Mouse (Mus musculus): ENCODE measurements around the gene Chst11. TPM values are rescaled to one million over a fixed set of nuclear protein-coding genes. Genes with fewer than 3 reads are reported as not detected.
A peak's percentile ranks its signal among the peaks of the same experiment; 100 is the strongest.

Gene Chst11
- polyA plus RNA-seq, 1 experiment: not detected

GRCm38 (mm10) chr10:83164901-83165435 is 179.7 kb downstream of the Chst11 start:
- 78% methylated on average over 9 of the region's 9 CpGs for WGBS
- TF ChIP-seq POLR2A (IDR thresholded peaks at IDR 0.05; ENCODE audit: insufficient read depth, low read depth, low read length) (no peak), CTCF (IDR thresholded peaks at IDR 0.05; ENCODE audit: insufficient read depth, low read depth, low read length) (no peak)

GRCm38 (mm10) chr10:83165521-83166243 is 180.4 kb downstream of the Chst11 start:
- WGBS: 71% methylated on average over 11 of the region's 11 CpGs
- Histone ChIP-seq H3K27ac (ENCODE audit: insufficient read depth, low read depth, low read length) (no peak overlapping the region), H3K4me3 (ENCODE audit: insufficient read depth, low read depth, low read length) (no peak overlapping the region), H3K4me1 (ENCODE audit: control insufficient read depth, insufficient read depth, low read length) (peaks cover 49% of the 10 kb centered on the region)
- no peak for TF ChIP-seq CTCF (IDR thresholded peaks at IDR 0.05; ENCODE audit: insufficient read depth, low read depth, low read length)
- TF ChIP-seq POLR2A (IDR thresholded peaks at IDR 0.05; ENCODE audit: insufficient read depth, low read depth, low read length): no peak

More at GRCm38 (mm10) chr10:83164901-83165435, 179.7 kb downstream of the Chst11 start:
- Histone ChIP-seq H3K4me1 (ENCODE audit: control insufficient read depth, insufficient read depth, low read length) (peaks cover 46% of the 10 kb centered on the region), H3K4me3 (ENCODE audit: insufficient read depth, low read depth, low read length) (no peak overlapping the region), H3K27ac (ENCODE audit: insufficient read depth, low read depth, low read length) (no peak overlapping the region)

DNA sequence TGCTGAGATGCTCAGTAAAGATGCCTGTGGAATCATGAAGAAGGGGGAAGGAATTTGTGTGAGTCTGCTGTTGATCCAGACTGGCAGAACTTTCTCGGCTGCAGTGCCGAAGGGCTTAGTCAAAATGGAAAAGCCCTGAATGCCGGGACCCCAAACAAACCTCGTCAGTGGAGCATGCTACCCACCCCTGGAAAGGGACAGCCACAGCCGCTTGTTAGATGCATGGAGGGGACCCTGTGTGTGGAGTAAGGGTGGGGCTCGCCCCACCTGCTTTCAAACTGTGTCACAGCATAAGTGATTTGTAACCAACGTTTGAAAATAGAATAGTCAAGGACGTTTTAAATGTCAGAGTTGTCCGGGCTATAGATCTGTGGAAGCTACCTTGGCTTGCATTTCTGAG is 181.0 kb downstream of the Chst11 start:
- peaks cover 48% of the 10 kb centered on the region for H3K4me1 ChIP-seq (ENCODE audit: control insufficient read depth, insufficient read depth, low read length)
- H3K27ac ChIP-seq (ENCODE audit: insufficient read depth, low read depth, low read length): no peak overlapping the region
- no peak overlapping the region for H3K4me3 ChIP-seq (ENCODE audit: insufficient read depth, low read depth, low read length)
- WGBS: 75% methylated on average over 9 of the region's 9 CpGs
- TF ChIP-seq POLR2A (IDR thresholded peaks at IDR 0.05; ENCODE audit: insufficient read depth, low read depth, low read length) (no peak), CTCF (IDR thresholded peaks at IDR 0.05; ENCODE audit: insufficient read depth, low read depth, low read length) (no peak)

GRCm38 (mm10) chr10:83167492-83167891 is 182.2 kb downstream of the Chst11 start:
- H3K4me1 ChIP-seq (ENCODE audit: control insufficient read depth, insufficient read depth, low read length): peaks cover 42% of the 10 kb centered on the region; the same call in 1 of the 2 replicates
- H3K27ac ChIP-seq (ENCODE audit: insufficient read depth, low read depth, low read length): no peak overlapping the region
- 62% methylated on average over 6 of the region's 6 CpGs for WGBS
- H3K4me3 ChIP-seq (ENCODE audit: insufficient read depth, low read depth, low read length): no peak overlapping the region
- TF ChIP-seq POLR2A (IDR thresholded peaks at IDR 0.05; ENCODE audit: insufficient read depth, low read depth, low read length) (no peak), CTCF (IDR thresholded peaks at IDR 0.05; ENCODE audit: insufficient read depth, low read depth, low read length) (no peak)

DNA sequence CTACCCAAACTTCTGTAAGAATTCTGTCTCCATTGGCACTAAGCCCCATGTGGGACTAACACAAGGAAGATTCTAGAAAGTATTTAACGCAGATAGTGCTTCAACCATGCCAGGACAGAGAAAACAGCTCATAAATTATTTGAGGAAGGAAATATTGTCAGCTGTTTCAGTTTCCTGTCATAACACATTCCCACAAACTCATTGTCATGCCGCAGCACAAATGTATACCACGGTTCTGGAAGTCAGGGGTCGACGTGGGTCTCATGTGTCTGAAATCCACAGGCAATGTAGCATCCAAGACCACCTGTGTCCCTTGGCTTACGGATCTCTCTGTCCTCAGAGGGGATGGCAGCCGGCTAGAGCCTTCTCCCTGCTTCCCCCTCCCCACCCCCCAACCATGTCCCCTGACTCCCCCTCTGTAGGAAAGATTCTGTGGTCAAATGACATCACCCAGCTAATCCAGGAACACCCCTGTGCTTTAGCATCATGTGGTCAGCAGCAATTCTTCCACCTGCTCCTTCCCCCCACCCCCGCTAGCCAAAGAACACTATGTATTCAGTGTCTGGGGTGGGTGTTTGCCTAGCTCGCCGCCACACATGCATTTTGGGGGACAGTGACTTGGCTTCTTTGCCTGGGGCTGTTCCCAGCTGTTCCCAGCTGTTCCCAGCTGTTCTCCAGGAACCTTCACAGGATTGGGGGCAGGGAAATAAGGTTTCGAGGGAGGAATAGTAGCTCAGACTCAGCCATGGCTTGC is 183.2 kb downstream of the Chst11 start:
- H3K27ac ChIP-seq (ENCODE audit: insufficient read depth, low read depth, low read length): no peak overlapping the region
- H3K4me1 ChIP-seq (ENCODE audit: control insufficient read depth, insufficient read depth, low read length): peaks cover 39% of the 10 kb centered on the region; the same call in 1 of the 2 replicates
- no peak for TF ChIP-seq CTCF (IDR thresholded peaks at IDR 0.05; ENCODE audit: insufficient read depth, low read depth, low read length)
- TF ChIP-seq POLR2A (IDR thresholded peaks at IDR 0.05; ENCODE audit: insufficient read depth, low read depth, low read length): no peak
- H3K4me3 ChIP-seq (ENCODE audit: insufficient read depth, low read depth, low read length): no peak overlapping the region
- 81% methylated on average over 11 of the region's 11 CpGs for WGBS

DNA sequence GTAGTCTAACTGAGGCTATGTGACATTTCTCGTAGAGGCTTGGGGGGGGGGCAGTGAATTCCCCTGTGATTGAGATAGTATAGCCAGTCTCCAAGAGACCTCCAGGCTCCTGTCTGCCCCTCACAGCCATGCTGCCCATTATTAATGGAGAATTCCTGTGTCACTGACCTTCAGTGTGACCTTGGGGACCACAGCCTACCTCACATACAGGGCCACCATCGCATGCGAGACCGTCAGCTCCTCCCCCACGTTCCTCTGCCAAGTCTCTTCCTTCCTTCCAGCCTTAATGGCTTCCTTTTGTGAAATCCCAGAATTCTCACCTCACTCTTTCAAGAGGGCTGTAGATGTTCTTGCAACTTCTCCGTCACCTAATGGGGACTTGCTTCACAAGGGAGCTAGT is 184.3 kb downstream of the Chst11 start:
- WGBS: 87% methylated on average over 6 of the region's 6 CpGs
- Histone ChIP-seq H3K4me1 (ENCODE audit: control insufficient read depth, insufficient read depth, low read length) (peaks cover 37% of the 10 kb centered on the region; the same call in 1 of the 2 replicates), H3K27ac (ENCODE audit: insufficient read depth, low read depth, low read length) (no peak overlapping the region), H3K4me3 (ENCODE audit: insufficient read depth, low read depth, low read length) (no peak overlapping the region)
- TF ChIP-seq CTCF (IDR thresholded peaks at IDR 0.05; ENCODE audit: insufficient read depth, low read depth, low read length) (no peak), POLR2A (IDR thresholded peaks at IDR 0.05; ENCODE audit: insufficient read depth, low read depth, low read length) (no peak)

DNA sequence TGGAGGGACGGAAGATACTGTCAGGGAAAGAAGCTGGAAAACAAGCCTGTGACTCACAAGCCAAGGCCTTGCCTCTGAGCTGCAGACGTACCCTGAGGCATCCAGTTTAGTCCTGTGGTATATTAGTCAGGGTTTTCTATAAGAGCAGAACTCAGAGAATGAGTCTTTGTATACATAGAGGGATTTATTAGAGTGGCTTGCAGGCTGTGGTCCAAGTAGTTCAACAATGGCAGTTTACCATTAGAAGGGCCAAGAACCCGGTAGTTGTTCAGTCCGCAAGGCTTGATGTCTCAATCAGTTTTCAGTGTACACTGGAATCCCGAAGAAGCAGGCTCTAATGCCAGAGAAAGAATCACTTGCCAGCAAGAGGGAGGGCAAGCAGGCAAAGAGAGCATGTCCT is 192.9 kb downstream of the Chst11 start:
- Histone ChIP-seq H3K27ac (ENCODE audit: insufficient read depth, low read depth, low read length) (peak overlapping the region; percentile 26; the same call in 1 of the 2 replicates), H3K4me1 (ENCODE audit: control insufficient read depth, insufficient read depth, low read length) (peaks cover 19% of the 10 kb centered on the region), H3K4me3 (ENCODE audit: insufficient read depth, low read depth, low read length) (no peak overlapping the region)
- WGBS: 50% methylated on average over 5 of the region's 5 CpGs
- no peak for TF ChIP-seq CTCF (IDR thresholded peaks at IDR 0.05; ENCODE audit: insufficient read depth, low read depth, low read length)
- TF ChIP-seq POLR2A (IDR thresholded peaks at IDR 0.05; ENCODE audit: insufficient read depth, low read depth, low read length): no peak

- WGBS: 36% methylated on average over 1 of the region's 1 CpGs
- no peak for TF ChIP-seq CTCF (IDR thresholded peaks at IDR 0.05; ENCODE audit: insufficient read depth, low read depth, low read length)
- no peak for TF ChIP-seq POLR2A (IDR thresholded peaks at IDR 0.05; ENCODE audit: insufficient read depth, low read depth, low read length)
- Histone ChIP-seq H3K4me1 (ENCODE audit: control insufficient read depth, insufficient read depth, low read length) (peaks cover 19% of the 10 kb centered on the region), H3K27ac (ENCODE audit: insufficient read depth, low read depth, low read length) (no peak overlapping the region; the same call in 1 of the 2 replicates), H3K4me3 (ENCODE audit: insufficient read depth, low read depth, low read length) (no peak overlapping the region)
Observed at GRCm38 (mm10) chr10:83178661-83179060, 193.4 kb downstream of the Chst11 start.
